Mouse (Mus musculus) liver, postnatal 0 days (tissue): Measurements from ENCODE around the gene Ptcd2.
A peak's percentile ranks its signal among the peaks of the same experiment; 100 is the strongest.

Experiments
- CTCF ChIP-seq: sonication (generic); IDR thresholded peaks from 2 replicates; pipeline ENCODE4 v1.5.1; 2016; ENCODE audit warnings: antibody characterized with exemption, low read depth
- EP300 ChIP-seq: IDR thresholded peaks from 2 replicates; pipeline ENCODE4 v1.6.1; 2016; ENCODE audit warnings: antibody characterized with exemption, low read depth, mild to moderate bottlenecking

- TF ChIP-seq CTCF (peak; percentile 88), EP300 (no peak)
Measured at GRCm38 (mm10) chr13:99375550-99375949, 31.0 kb upstream of the Ptcd2 start.
